Mouse (Mus musculus) lung, postnatal 14 days (tissue): ENCODE results near the gene Zfp944.
"Not testable (repeated sequence)": the region's sequence is repeated elsewhere in the genome, so short reads cannot be mapped to it uniquely, and the experiment has no call there.

Source experiments
- DNase-seq: peaks from one replicate; pipeline ENCODE4 v3.0.0; 2021

Zfp944 gene

GRCm38 (mm10) chr17:22361101-22361781, at the start of gene Zfp944, which contains the start of gene Zfp758:
Zfp944 (minus strand) TSS chr17:22361400.
Zfp758 (plus strand) TSS chr17:22361453.
- peak; percentile 30 for DNase-seq

- DNase-seq: peak; percentile 22
These were observed 49.6 kb upstream of the Zfp944 start for GRCm38 (mm10) chr17:22410756-22411155.

- no peak for DNase-seq
These were observed 2.7 kb upstream of the Zfp944 start for GRCm38 (mm10) chr17:22363895-22364294.

- no peak for DNase-seq
These were observed 628 bp downstream of the Zfp944 start for GRCm38 (mm10) chr17:22360572-22360971.

GRCm38 (mm10) chr17:22352794-22353193, 8.4 kb downstream of the Zfp944 start:
- peak; percentile 53 for DNase-seq

- not testable (repeated sequence) for DNase-seq
These were observed 46.0 kb downstream of the Zfp944 start for GRCm38 (mm10) chr17:22315247-22315646.

- DNase-seq: peak; percentile 94
These were observed 46.4 kb downstream of the Zfp944 start, which contains the start of gene CT030661.1 for GRCm38 (mm10) chr17:22314730-22315226. CT030661.1 (minus strand) TSS chr17:22314837.

GRCm38 (mm10) chr17:22314219-22314618, 47.0 kb downstream of the Zfp944 start:
- DNase-seq: not testable (repeated sequence)
